In the genomic region with DNA sequence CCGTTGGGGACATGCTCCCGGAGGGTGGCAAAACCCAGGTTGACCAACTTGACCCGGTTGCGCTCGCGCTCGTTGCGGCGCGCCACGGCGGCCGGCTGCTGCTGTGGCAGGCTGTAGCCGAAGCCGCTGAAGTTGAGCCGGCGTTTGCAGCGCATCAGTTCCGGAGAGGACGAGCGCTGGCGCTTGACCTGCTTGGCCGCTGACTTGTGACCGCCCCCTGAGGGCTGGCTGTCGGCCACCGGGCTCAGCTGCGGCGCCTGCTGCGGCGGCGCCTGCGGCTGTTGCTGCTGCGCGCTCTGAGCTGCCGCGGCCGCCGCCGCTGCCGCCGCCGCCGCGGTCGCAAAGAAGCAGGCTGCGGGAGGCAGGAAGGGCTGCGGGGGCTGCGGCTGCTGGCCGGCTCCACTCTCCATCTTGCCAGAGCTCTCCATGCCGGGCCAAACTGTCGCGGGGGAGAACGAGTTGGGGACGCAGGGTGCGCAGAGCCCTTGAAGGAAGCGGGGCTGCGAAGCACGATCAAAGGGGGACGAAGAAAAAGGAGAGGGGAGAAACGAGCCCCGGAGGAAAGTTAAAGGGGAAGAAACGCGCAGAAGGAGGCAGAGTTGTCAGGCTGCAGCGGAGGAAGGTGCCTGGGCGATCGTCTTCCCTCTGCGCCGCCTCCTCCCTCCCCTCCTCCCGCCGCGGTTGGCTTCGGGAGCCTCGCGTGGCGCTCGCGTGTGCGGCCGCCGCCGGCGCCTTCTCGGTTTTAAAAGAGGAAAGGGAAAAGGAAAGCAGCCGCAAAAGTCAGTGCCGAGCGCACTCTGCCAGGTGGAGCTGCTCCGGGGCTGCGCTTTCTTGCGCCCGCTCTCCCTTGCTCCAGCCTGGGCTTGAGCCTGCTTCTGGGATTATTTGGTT, we compare ENCODE assay signal across 8 mouse cellular contexts. TPM values are rescaled to one million over a fixed set of nuclear protein-coding genes. Genes with fewer than 3 reads are reported as not detected.
DNase-seq lines count a peak whose midpoint lies in the region; ATAC-seq and TF ChIP-seq lines count a peak whose summit lies in the region.

No protein-coding gene starts in this region.

- no peaks in the 10 kb centered on the region for H3K4me1 ChIP-seq in cortical plate, adult 2 months (ENCODE audit: control insufficient read depth, insufficient read depth, low read length)
- H3K4me1 ChIP-seq in intestine, embryonic 16.5 days (ENCODE audit: control insufficient read depth, insufficient read depth, low read length), result peaks cover 17% of the 10 kb centered on the region; the same call in 1 of the 2 replicates

- H3K27ac ChIP-seq in cortical plate, adult 2 months (ENCODE audit: insufficient read depth, low read length), result peak overlapping the region; percentile 86
- peak overlapping the region; percentile 66 for H3K27ac ChIP-seq in intestine, embryonic 16.5 days (ENCODE audit: low read length)

- H3K4me2 ChIP-seq in intestine, embryonic 16.5 days (ENCODE audit: low read depth, low read length), result peak overlapping the region; percentile 95

- H3K27me3 ChIP-seq in intestine, embryonic 16.5 days (replicated peaks; ENCODE audit: control insufficient read depth, insufficient read depth, low read length), result peaks cover 83% of the 10 kb centered on the region

- TF ChIP-seq POLR2A in cortical plate, adult 2 months (IDR thresholded peaks at IDR 0.05; ENCODE audit: extremely low read depth, insufficient read depth, low read length), result peak; percentile 18; the same call in 1 of the 2 replicates

- H3K9ac ChIP-seq in intestine, embryonic 16.5 days (ENCODE audit: low read depth, low read length), result peak overlapping the region; percentile 60

- peak; percentile 31 for DNase-seq in cerebellum, adult 9-11 months
- no peak for DNase-seq in cerebellum, adult 9-10 months
- DNase-seq in gastrocnemius, postnatal 36 days, result peak; percentile 14 to 19
- peak; percentile 79 for DNase-seq in left cerebral cortex, postnatal 4 days
- peak; percentile 77 for DNase-seq in neural tube, embryonic 10.5 days (ENCODE audit: extremely low spot score, low spot score)
- DNase-seq in testis, postnatal 14 days (ENCODE audit: low spot score), result peak; percentile 25

- peak overlapping the region; percentile 54 for H3K4me3 ChIP-seq in cortical plate, adult 2 months (ENCODE audit: insufficient read depth, low read length)
- peak overlapping the region; percentile 61 for H3K4me3 ChIP-seq in intestine, embryonic 16.5 days (ENCODE audit: low read length)

- intact Hi-C loops in gastrocnemius, postnatal 36 days (cut with DNase I), result no loop called here
- intact Hi-C loops in left cerebral cortex, postnatal 4 days (cut with DNase I), result loop anchor here (10.0 kb wide), 1 partner anchor 278 kb away; no protein-coding TSS in a partner anchor

- WGBS in intestine, embryonic 16.5 days, result under 1% methylated on average over 83 of the region's 90 CpGs

- H3K9me3 ChIP-seq in intestine, embryonic 16.5 days (ENCODE audit: control insufficient read depth, low read length), result peaks cover 7% of the 10 kb centered on the region

- no peak for TF ChIP-seq CTCF in cortical plate, adult 2 months (IDR thresholded peaks at IDR 0.05; ENCODE audit: extremely low read depth, insufficient read depth, low read length)

- ATAC-seq in intestine, embryonic 16.5 days, result peak; percentile 43; the same call in 1 of the 2 replicates

- no peaks in the 10 kb centered on the region for H3K36me3 ChIP-seq in intestine, embryonic 16.5 days (ENCODE audit: control insufficient read depth, insufficient read depth, low read length)

RNA-seq across cellular contexts. Expression of gene Ascl1, which starts 0.6 kb away (rescaled TPM):
- 5.8 and 6.6 TPM in 2 replicates for polyA plus RNA-seq in cortical plate, adult 2 months (2012; rRNA removed)
- total RNA-seq in gastrocnemius, postnatal 36 days (2021), result not detected
- 3.1 and 4.2 TPM in 2 replicates for polyA plus RNA-seq in intestine, embryonic 16.5 days (2015; fragmentation: Nextera tagmentation; extraction: Ambion mirVana)
- total RNA-seq in left cerebral cortex, postnatal 4 days (2021), result 10 to 100 TPM; 17.1 to 17.9 TPM

RNA-seq across cellular contexts. Expression of gene Pah, which starts 28.7 kb away (rescaled TPM):
- polyA plus RNA-seq in cortical plate, adult 2 months (2012; rRNA removed), result 0.13 and 0.25 TPM in 2 replicates
- not detected for total RNA-seq in gastrocnemius, postnatal 36 days (2021)
- polyA plus RNA-seq in intestine, embryonic 16.5 days (2015; fragmentation: Nextera tagmentation; extraction: Ambion mirVana), result 1.2 and 2.2 TPM in 2 replicates
- total RNA-seq in left cerebral cortex, postnatal 4 days (2021), result not detected

Comparison
In these comparisons a context has a peak if more than half of its experiments do, and no peak if none do; other contexts are left out.
1. RNA of gene Ascl1, which starts 0.6 kb away (total RNA-seq): 17.1 to 17.9 TPM in left cerebral cortex, postnatal 4 days; not detected in gastrocnemius, postnatal 36 days; every median in the first group is over 10 times any median in the second.